Mouse (Mus musculus): ENCODE data around the gene Fam107b.
"Not testable (repeated sequence)": the region's sequence is repeated elsewhere in the genome, so short reads cannot be mapped to it uniquely, and the experiment has no call there.

Gene Fam107b

DNA sequence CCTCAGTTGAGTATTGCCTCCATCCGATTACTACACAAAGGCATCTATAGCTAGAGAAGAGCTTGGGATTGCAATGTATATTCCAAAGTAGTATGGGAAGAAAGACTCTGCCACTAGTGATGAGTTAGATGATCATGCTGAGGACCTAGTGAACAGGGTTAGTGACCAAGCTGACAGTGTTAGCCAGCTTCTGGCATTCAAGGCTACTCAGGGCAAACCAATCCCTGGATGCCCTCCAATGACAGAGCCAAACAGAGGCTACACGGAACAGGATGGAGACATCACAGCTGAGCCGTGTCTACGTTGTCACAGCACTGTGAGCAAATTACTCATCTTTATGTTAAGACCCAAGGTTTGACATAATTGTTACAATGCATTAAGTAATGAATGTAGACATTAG is 138.3 kb downstream of the Fam107b start:
- no peak for DNase-seq (ENCODE audit: extremely low spot score, low read depth, low spot score)

DNA sequence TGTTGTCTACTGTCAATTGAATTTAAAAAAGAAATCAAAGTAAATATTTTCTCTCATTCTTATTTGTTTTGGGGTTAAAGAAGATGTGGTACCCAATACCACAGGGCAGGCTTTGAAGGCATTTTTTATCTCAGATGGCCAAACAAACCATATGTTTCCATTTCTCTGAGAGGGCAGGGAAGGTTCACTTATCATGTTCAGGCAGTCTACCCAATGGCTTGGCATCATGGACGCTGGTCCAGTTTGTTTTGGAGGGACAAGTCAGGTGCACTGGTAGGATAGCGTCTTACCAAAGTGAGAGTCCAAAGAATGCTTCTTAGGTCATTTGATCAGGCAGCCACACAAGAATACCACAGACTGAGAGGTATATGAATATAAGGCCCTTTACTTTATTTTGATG is 139.6 kb downstream of the Fam107b start:
- DNase-seq (ENCODE audit: extremely low spot score, low read depth, low spot score): no peak

DNA sequence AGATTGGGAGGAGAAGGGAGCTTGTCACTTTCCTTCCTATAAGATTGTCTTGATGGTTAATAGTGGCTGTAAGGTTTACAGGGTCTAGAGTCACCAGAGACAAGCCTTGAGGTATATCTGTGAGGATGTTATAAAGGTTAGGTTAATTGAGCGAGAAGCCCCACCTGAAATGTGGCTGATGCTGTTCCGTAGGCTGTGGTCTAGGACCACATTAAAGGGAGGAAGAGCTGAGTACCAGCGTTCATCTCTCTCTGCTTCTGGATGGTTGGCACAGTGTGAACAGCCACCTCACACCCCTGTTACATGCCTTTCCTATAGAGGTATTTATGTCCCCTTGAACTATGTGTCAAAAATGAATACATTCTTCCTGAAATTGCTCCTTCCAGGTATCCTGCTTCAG is 140.2 kb downstream of the Fam107b start:
- DNase-seq (ENCODE audit: extremely low spot score, low read depth, low spot score): no peak

DNA sequence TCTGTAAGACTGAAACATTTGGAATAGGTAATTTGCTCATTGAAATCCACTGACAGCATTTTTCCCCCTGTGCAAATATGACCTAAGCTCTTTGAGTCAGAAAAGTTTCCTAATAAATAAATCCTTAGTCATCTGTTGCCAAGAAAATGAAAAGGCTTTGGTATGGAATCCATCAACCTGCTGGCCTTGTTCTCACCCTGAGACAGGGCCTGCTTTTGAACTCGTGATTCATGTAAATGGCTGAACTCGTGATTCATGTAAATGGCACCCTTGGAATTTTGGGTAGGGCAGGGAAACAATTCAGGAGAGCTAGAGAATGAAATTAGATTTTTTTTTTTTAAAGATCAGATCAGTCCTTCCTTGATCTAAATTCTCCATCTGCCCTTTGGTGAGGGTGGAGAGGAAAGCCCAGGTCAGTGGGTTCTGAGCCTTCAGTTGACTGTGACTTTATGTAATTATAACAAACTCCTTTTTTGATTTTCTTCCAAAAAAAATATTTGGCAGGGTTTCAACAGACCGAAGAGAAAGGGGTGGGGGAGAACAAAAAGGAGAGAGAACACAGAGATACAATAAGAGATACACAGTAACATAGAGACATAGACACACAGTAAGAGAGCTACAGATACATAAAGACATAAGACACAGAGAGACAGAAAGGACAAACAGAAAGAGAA is 142.2 kb downstream of the Fam107b start:
- no peak for DNase-seq (ENCODE audit: extremely low spot score, low read depth, low spot score)

DNA sequence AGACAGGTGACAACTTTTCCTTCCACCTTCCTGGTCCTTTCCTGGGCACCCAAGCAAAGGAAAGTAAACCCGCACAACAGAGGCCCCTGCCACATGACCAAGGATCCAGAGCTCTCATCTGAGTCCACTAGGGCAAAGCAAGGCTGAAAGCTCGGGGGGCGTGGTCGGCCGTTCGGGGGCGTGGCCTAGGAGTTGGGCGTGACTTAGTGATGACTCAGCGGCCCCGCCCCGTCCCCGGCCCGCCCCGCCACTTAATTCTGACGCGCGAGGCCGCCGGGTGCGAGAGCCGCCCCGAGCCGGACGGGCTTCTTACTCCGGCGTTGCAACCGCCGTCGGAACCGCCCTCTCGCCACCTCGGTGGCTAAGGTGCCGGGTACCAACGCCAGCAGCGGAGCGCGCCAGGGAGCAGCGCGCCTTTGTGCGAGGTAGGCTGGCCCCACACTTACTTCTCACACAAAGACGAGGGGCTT is 143.0 kb downstream of the Fam107b start:
- peak; percentile 53 for DNase-seq (ENCODE audit: extremely low spot score, low read depth, low spot score)

DNA sequence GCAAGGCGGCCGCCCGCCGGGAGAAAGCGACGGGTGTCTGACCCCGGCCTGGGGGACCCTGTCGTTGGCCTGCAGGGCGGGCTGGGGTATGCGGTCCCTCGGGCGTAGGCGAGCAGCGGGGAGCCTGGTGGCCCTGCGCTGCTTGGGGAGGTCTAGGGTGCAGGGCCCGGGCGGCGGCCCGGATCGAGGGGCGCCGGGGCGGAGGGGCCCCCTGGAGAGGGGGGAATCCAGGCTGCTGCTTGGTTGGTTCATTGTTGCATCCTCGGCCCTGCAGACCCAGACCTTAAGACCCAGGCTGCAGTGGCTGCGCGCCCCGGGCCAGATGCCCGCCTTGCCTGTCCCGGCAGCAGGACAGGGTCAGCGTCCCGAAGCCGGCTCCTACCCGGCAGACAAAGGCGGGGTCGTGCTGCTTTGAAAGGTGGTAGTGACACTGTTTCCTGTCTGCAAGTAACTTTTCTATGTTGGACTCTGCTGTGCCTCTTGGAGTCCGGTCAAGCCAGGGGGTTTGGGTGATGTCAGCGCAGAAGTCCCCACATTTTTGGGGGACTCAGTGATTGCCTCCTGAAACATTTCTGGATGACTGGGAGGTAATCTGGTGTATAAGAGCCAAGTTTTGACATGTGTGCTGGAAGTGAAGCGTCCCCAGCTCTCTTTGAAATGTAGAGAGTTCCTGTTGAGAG is 143.5 kb downstream of the Fam107b start:
- no peak for DNase-seq (ENCODE audit: extremely low spot score, low read depth, low spot score)

- no peak for DNase-seq (ENCODE audit: extremely low spot score, low read depth, low spot score)
Measured at GRCm38 (mm10) chr2:3714511-3714910, 144.2 kb downstream of the Fam107b start.

DNA sequence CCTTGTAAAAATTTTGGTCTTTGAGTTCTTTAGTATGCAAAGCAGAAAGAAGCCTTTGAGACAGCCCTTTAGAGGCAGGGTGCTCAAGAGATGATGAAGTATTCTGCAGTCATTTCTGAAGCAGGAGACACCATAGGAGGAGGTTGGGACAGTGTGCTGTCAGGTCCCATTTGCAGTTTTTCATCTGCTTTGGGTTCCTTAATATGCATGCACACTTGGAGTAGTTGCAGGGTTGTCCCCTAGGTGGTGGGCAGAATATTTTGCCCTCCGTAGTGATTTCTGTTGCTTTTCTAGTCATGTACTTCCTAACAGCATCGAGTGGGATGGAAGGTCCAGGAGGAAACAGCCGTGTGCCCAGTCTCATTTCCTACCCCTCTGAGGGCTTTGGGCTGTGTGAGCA is 145.1 kb downstream of the Fam107b start:
- DNase-seq (ENCODE audit: extremely low spot score, low read depth, low spot score): no peak

- no peak for DNase-seq (ENCODE audit: extremely low spot score, low read depth, low spot score)
Measured at GRCm38 (mm10) chr2:3717268-3717667, 147.0 kb downstream of the Fam107b start.

GRCm38 (mm10) chr2:3717847-3718246 is 147.6 kb downstream of the Fam107b start:
- DNase-seq (ENCODE audit: extremely low spot score, low read depth, low spot score): no peak

DNA sequence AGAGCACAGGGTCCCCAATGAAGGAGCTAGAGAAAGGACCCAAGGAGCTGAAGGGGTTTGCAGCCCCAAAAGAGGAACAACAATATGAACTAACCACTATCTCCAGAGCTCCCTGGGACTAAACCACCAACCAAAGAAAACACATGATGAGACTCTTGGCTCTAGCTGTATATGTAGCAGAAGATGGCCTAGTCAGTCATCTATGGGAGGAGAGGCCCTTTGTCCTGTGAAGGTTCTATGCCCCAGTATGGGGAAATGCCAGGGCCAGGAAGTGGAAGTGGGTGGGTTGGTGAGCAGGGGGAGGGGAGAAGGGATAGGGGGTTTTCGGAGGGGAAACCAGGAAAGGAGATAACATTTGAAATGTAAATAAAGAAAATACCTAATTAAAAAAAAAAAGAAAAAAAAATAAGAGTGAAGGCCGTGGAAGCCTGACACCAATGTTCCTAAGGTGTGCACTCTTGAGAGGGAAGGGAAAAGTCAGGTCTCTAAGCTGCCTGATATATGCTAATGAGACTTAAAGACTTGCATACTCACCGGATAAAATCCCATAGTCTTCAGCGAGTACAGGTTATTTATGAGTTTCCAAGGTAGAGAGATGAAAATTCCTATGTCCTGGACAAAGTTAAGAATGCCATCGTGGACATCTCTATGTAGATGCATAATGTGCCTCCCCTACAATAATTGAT is 149.3 kb downstream of the Fam107b start:
- DNase-seq (ENCODE audit: extremely low spot score, low read depth, low spot score): not testable (repeated sequence)

GRCm38 (mm10) chr2:3721107-3721506 is 150.8 kb downstream of the Fam107b start:
- DNase-seq (ENCODE audit: extremely low spot score, low read depth, low spot score): no peak

GRCm38 (mm10) chr2:3721974-3722373 is 151.7 kb downstream of the Fam107b start:
- DNase-seq (ENCODE audit: extremely low spot score, low read depth, low spot score): no peak

DNA sequence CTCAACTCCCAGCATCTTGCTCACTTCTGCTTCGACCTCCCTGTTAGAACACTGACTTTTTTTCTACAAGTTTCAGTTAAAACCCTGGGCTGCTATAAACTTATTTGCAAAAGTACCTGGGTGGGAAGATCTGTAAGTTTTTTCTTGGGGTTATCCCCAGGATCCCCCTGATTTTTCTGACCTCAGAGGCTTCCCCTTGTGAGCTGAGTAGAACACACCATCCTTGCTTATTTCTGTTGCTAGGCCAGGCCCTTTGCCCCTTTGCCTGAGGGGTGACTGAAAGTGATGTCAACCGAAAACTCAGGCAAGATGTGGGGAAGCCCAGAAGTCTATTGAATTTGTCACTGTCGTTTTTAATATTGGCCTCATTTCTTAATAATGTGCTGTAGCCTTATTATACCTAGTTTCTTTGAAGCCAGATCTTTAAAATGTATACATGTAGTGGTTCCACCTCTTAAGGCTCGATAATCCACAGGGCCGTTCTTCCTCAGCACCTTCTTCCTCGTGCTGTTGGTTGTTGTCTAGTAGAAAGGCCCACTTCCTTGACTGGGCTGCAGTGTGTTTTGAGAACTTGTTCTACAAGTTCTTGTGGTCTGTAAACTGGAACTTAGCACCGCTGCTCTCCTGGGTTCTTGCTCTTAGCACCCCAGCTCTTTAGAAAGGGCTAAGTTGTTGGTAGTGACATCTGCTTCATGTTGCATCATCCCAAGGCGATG is 153.3 kb downstream of the Fam107b start:
- DNase-seq (ENCODE audit: extremely low spot score, low read depth, low spot score): no peak

DNA sequence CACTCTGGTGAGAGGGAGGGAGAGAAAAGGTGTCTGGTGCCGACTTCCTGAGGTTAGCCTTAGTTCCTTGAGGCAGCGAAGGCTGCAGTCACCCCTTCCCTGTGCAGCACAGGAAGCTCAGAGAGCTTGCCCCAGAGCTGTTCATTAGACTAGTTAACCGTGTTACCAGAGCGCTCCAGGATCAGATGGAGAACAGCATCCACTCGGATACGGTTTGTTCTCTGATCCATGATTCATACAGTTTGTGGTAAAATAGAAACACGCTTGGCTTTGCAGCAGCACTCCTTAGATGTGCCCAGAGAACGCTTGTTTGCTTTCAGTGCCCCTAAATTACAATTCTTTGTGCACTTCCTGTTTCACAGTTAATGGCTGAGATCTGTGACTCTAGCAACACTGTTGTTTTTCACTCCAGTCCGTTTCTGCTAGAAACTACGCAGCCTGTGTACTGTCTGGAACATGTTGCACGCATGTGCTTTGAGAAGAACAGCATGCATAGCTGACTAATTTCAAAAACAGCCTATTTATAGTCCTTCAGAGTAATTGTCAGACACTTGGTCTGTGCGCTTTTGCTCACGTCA is 156.3 kb downstream of the Fam107b start:
- DNase-seq (ENCODE audit: extremely low spot score, low read depth, low spot score): no peak

- no peak for DNase-seq (ENCODE audit: extremely low spot score, low read depth, low spot score)
Measured at GRCm38 (mm10) chr2:3727225-3727930, 157.1 kb downstream of the Fam107b start.

DNA sequence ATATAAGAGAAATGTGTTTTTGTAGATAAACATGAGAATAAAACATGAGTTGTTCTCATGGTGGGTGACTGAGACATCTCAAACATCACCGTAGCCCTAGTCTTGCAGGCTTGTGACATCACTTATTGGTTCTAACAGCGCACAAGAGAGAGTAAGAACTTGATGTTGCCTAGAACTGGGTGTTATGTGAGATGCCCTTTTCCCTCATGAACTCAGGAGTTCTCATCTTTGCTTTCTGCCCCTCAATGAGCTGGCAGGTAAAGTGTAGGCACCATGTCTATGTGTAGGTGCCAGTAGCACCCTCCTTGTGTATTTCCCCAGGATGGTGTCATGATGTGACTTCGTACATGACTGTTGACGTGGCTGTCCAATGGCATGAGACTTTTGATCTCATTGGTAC is 157.8 kb downstream of the Fam107b start:
- no peak for DNase-seq (ENCODE audit: extremely low spot score, low read depth, low spot score)

GRCm38 (mm10) chr2:3729586-3729985 is 159.3 kb downstream of the Fam107b start:
- DNase-seq (ENCODE audit: extremely low spot score, low read depth, low spot score): no peak

DNA sequence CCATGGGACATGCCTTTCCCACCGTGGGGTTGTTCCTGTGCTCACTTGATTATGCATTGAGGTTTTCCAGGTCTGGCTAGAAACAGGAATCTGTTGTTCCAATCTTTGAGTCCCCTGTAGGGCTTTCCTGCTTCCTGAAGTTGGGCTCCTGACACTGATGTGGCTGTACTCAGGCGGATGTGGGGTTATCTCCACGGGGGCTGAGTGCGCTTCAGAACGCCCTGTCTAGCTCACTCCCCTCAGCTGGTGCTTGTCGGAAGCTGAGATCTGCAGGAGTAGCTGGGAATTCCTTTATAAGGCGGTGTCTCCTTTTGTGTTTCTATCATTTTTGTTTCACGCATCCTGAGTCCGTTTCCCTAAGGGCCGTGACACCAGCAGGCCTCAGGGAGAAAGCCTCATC is 160.5 kb downstream of the Fam107b start:
- DNase-seq (ENCODE audit: extremely low spot score, low read depth, low spot score): no peak

DNA sequence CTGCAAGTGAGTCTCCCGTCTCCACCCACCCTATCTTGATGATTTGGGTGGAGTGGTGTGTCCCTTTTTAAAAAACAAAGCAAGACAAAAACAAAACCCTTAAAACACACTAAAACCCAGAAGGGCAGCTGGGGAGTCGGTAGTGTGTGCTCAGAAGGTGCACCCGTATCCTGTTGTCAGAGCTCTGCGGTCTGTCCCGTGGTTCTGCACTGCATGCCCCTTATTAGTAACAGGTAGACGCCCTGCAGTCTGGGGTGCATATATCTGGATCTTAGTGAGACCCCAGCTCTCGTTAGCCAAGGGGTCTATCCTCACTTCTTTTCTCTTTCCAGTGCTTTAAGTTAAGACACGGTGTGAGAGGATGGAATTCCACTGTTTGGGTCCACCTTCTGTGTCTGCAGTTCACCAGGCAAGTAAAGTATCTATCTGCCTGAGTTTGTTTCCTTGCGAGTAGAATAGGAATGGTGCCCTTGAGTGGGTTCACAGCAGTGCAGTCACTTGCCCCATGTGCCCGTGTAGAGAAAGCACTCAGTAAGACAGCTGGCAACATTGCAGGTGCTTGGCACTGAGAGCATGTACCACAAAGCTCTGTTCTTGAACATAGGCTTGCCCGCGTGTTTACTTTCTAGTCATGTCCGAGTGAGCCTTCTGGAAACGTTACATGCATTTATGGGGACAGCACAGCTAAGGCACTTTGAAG is 161.2 kb downstream of the Fam107b start:
- DNase-seq (ENCODE audit: extremely low spot score, low read depth, low spot score): no peak

Measured in hindlimb bud, embryonic 11.5 days (tissue).